Mouse (Mus musculus) neural tube, embryonic 10.5 days (tissue): ENCODE data around the gene Ric8b.

Source experiments
- DNase-seq: peaks from one replicate; pipeline ENCODE4 v3.0.0-alpha.2; 2017; ENCODE audit warnings: low spot score; ENCODE audit errors: extremely low spot score

Gene Ric8b

DNA sequence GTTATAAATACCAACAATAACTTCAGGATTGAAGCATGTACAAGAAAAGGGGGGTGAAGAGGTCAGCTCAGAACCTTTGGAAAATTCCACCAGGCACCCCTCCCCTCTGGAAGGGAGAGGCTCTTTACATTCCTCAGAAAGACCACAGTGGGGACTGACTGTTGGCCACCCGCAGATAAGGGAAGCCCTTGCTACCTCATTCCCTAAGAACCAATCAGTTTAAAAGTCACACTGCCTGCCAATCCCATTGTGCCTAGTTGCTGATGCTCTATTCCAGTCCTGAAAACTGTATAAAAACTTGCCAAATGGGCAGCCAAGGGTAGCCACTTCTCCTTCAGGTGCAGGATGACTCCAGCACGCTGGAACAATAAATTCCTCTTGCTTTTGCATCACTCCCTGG is 137.5 kb downstream of the Ric8b start:
- DNase-seq = no peak
